Mouse (Mus musculus): ENCODE data around the gene Rnase12.

DNA sequence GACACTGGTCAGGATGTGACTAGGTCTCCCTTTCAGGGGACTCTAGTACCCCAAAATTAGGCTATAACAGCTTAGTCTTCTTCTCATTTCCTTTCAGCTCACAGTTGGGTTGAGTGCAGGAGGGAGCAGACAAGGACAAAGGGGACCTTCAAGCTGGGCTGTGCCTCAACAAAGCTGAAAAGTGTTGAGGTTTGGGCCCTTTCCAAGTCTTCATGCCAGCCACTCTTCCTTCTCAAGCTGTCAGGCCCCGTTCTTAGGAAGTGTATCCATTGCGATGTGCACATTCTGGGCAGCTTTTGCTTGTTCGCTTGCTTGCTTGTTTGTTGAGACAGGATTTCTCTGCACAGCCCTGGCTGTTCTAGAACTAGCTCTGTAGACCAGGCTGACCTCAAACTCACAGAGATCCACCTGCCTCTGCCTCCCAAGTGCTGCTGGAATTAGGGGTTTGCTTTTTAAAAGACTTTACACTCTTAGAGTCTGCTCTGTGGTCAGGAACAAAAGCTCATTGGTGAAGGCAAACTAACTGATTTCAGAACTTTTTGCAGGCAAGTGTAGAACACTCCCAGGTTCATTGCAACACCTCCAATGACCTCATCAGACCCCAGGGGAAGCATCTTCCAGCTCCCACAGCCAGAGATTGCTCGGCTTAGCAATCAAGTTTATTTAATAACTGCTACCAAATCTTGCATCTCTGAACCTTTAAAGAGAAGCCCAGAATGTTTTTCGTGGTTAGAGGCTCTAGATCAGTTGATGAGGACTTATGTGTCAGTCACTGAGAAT is 36.8 kb upstream of the Rnase12 start:
- no peak for TF ChIP-seq CTCF (IDR thresholded peaks at IDR 0.05)
- no peak for TF ChIP-seq POLR2A (IDR thresholded peaks at IDR 0.05; ENCODE audit: insufficient read depth, low read depth, low read length)
